Comparison of ENCODE assay signal across 8 mouse cellular contexts in the genomic region with DNA sequence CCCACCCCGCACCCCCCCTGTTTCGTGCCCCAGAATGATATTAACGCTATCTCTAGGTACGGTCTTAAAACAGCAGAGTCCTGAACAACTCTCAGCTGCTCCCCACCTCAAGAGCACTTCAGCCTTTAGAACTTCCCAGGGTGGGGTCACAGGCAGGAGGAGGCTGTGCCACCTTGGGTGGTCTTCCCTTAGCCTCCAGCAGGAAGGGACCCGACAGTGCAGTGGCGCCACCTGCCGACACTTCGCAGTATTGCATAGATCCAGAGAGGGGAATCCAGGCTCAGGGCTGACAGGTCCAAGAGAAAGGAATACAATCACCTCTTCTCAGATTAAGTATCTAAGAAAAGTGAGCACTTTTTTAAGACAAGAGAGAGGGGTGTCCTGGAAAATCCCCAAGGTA. TPM values are rescaled to one million over a fixed set of nuclear protein-coding genes. Genes with fewer than 3 reads are reported as not detected.
A peak's percentile ranks its signal among the peaks of the same experiment; 100 is the strongest.
DNase-seq lines count a peak whose midpoint lies in the region; ATAC-seq and TF ChIP-seq lines count a peak whose summit lies in the region.

No protein-coding gene starts in this region.

- H3K9me3 ChIP-seq in midbrain, embryonic 11.5 days (ENCODE audit: control insufficient read depth, low read length) = no peaks in the 10 kb centered on the region

- H3K36me3 ChIP-seq in midbrain, embryonic 11.5 days (ENCODE audit: control insufficient read depth, insufficient read depth, low read length) = no peaks in the 10 kb centered on the region; the same call in 1 of the 2 replicates

- H3K4me2 ChIP-seq in midbrain, embryonic 11.5 days = no peak overlapping the region

- peak; percentile 95 for TF ChIP-seq CTCF in left cerebral cortex, adult 2 months (IDR thresholded peaks at IDR 0.05)

- H3K4me3 ChIP-seq in left cerebral cortex, adult 2 months = no peak overlapping the region
- no peak overlapping the region for H3K4me3 ChIP-seq in midbrain, embryonic 11.5 days (ENCODE audit: low read depth, low read length)

- H3K4me1 ChIP-seq in midbrain, embryonic 11.5 days (ENCODE audit: control insufficient read depth, insufficient read depth, low read length) = no peaks in the 10 kb centered on the region; the same call in 1 of the 2 replicates

- H3K27ac ChIP-seq in left cerebral cortex, adult 2 months = no peak overlapping the region
- no peak overlapping the region for H3K27ac ChIP-seq in midbrain, embryonic 11.5 days (ENCODE audit: low read depth, low read length)

- H3K9ac ChIP-seq in midbrain, embryonic 11.5 days (ENCODE audit: low read length) = no peak overlapping the region

- ATAC-seq in midbrain, embryonic 11.5 days (ENCODE audit: low FRiP score) = peak; percentile 66
- ATAC-seq in monocyte, adult 5-6 weeks (replicated peaks; ENCODE audit: insufficient number of reproducible peaks, low FRiP score, low TSS enrichment, poor library complexity, severe bottlenecking) = no peak

- peak; percentile 56 for DNase-seq in Muller cell, postnatal 12 days (ENCODE audit: inconsistent ontology term)
- peak; percentile 34 for DNase-seq in c-Kit-positive CD71-positive TER-119-positive erythroid progenitor cells, embryonic 14.5 days (ENCODE audit: low spot score)
- peak; percentile 74 to 90 for DNase-seq in frontal cortex, postnatal 14 days (ENCODE audit: low spot score in 2 of 2)
- peak; percentile 76 for DNase-seq in induced T-regulatory cell, adult 2 months (ENCODE audit: low read depth)
- DNase-seq in left cerebral cortex, adult 2 months (ENCODE audit: extremely low spot score in 1 of 2, low spot score in 2 of 2) = peak; percentile 81 to 90
- DNase-seq in midbrain, embryonic 11.5 days (ENCODE audit: low spot score, missing footprints) = peak; percentile 99
- peak; percentile 29 for DNase-seq in spleen, adult 12 weeks (ENCODE audit: low spot score)

- no peaks in the 10 kb centered on the region for H3K27me3 ChIP-seq in midbrain, embryonic 11.5 days (ENCODE audit: control insufficient read depth, insufficient read depth, low read length)

- intact Hi-C loops in left cerebral cortex, adult 2 months (cut with DNase I) = loop anchor here (1.0 to 5.0 kb wide), 3 partner anchors 66 to 177 kb away; no protein-coding TSS in a partner anchor

- WGBS in midbrain, embryonic 11.5 days = 21% methylated on average over 8 of the region's 8 CpGs

RNA-seq across cellular contexts. Expression of gene Pwwp2b, which starts 51.1 kb away (rescaled TPM):
- 10 to 100 TPM; 10.2 to 12.2 TPM for total RNA-seq in left cerebral cortex, adult 2 months (2021)
- 2.6 and 3.3 TPM in 2 replicates for polyA plus RNA-seq in midbrain, embryonic 11.5 days (2014; fragmentation: Nextera tagmentation; extraction: Ambion mirVana)
- 1.4 to 4.4 TPM (median 2.5 TPM) in 3 replicates for total RNA-seq in monocyte, adult 5-6 weeks (2017)

Comparison
In these comparisons a context has a peak if more than half of its experiments do, and no peak if none do; other contexts are left out.
1. DNase-seq: peak in every context shown above with its lines; median percentile 99 in midbrain, embryonic 11.5 days; 86 in left cerebral cortex, adult 2 months; 82 in frontal cortex, postnatal 14 days; 76 in induced T-regulatory cell, adult 2 months; 56 in Muller cell, postnatal 12 days; 34 in c-Kit-positive CD71-positive TER-119-positive erythroid progenitor cells, embryonic 14.5 days; 29 in spleen, adult 12 weeks.